Mouse (Mus musculus) R1 (cell line): ENCODE data around the gene Platr17.
"Not testable (repeated sequence)": the region's sequence is repeated elsewhere in the genome, so short reads cannot be mapped to it uniquely, and the experiment has no call there.

Experiments
- DNase-seq: peaks from one replicate; pipeline ENCODE4 v3.0.0-alpha.2; 2018; ENCODE audit warnings: low read depth, low spot score

Platr17 gene

DNA sequence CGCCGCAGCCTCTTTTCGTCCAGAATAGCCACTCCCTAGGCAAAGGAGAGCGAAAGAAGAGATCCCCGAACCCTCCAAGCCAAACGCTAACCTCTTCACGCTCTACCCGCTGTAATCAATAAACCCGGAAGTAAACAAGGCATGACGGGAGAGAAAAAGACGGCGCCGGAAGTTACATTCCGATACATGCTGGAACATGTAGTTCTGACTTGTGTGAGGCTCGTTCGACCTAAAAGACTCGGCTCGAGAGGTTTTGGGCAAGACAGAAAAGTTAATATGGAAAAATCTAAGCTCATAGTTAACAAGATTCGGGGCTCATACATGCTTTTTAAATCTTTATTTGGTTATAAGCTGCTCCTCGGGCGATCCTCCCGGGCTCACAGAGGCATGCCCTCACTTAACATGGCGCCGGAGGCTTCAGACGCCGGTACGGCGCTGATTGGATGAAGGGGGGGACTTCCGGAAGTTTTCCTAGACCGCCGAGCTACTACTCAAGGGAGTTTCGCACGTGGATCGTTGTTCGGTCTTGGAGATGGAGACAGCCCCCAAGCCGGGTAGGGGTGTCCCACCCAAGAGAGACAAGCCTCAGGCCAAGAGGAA, 35.4 kb downstream of the Platr17 start, which contains the start of the genes Pfdn6 and Wdr46:
TSS of gene Pfdn6 (minus strand) at position 138 of the 600 bp plus-strand sequence.
TSS of gene Wdr46 (plus strand) at position 455 of the 600 bp plus-strand sequence.
- DNase-seq = peak; percentile 96

DNA sequence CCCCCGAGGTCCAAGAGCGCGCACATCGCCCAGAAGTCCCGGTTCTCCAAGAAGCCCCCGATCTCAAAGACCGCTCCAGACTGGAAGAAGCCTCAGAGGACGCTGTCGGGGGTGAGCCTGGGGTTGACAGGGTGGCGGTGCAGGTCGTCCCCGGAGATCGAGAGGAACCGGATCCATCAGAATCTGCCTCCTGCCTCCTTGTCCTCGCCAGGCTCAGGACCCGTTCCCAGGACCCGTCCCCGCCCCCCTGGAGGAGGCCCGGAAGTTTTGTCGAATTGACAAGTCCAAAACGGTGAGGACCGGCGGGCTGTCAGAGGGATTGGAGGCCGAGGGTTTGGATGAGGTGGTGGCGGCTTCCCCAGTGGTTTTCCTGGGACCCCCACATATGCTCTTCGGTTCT, 36.0 kb downstream of the Platr17 start:
- peak; percentile 67 for DNase-seq

DNA sequence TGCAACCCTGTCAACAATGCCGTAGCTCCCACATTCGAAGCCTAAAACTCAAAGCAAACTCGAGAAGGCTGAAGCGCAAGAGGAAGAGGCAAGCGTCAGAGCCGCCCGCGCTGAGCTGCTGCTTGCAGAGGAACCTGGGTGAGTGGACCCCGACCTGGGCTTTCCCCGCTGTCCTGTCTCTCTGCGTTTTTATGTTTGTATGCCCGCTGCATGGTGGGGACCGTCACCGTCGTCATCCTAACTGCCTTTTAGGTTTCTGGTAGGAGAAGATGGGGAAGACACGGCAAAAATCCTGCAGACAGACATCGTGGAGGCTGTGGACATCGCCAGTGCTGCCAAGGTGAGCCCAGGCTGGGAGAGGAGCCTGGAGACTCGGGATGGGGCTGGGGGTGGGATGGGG, 36.4 kb downstream of the Platr17 start:
- DNase-seq = no peak

DNA sequence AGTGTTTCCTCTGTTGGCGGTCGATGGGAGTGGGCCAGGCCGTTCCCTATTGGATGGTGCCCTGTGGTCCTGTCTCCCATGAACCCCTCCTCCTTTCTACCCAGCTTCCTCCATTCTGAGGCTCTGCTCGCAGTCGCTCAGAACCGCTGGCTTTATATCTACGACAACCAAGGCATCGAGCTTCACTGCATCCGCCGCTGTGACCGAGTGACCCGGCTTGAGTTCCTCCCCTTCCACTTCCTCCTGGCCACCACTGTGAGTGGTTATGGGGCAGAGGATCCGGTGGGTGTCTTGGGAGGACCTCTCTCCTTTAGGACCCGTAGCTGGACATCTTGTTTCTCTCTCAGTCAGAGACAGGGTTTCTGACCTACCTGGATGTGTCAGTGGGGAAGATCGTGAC, 38.5 kb downstream of the Platr17 start:
- no peak for DNase-seq

DNA sequence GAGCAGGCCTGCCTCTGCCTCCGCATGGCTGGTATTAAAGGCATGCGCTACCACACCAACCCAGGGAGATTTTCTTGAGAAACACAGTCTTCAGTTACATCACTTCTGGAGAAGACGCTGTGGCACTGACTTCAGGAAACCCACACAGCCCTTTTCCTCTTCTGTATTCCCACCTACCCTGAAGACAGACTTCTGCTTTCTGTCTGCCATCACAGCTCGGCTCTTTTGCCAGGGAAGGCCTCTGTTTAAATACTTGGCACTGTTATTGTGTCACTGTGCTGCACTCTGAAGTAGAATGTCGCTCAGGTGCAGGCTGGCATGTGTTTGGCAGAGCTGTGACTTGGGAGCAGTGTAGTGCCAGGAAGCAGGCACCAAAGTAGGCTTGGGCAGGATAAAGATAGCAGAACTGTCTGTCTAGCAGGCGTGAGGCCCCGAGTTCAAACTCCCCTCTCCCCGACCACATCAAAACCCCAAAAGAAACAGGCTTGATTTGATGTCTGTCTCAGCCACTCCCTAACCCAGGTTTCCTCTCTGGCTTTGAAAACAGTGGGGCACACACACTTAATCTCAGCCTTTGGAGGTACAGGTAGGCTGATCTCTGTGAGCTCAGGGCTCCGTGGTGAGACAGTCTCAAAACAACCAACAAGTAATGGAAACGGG, 42.6 kb downstream of the Platr17 start:
- no peak for DNase-seq

DNA sequence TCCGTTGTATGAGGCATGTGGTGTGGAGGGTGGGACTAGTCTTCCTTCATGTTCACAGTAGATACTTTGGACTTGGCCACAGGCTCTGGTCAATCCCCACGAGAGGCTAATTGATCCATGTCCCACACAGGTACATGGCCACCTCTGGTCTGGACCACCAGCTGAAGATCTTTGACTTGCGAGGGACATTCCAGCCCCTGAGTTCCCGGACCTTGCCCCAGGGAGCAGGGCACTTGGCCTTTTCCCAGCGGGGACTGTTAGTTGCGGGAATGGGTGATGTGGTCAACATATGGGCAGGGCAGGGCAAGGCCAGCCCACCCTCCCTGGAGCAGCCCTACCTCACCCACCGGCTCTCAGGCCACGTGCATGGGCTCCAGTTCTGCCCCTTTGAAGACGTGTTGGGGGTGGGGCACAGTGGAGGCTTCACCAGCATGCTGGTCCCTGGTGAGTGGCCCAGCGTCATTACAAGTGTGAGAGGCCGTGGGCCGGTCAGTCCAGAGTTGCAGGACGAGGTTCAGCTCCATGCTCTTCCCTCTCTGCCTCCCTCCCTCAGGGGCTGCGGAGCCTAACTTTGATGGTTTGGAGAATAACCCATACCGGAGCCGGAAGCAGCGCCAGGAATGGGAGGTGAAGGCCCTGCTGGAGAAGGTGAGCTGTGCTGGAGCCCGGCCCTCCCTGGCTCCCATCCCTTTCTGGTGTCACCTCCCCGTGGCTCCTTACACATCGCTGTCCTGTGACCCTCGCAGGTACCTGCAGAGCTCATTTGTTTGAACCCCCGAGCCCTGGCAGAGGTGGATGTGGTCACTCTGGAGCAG, 43.4 kb downstream of the Platr17 start:
- DNase-seq = no peak

DNA sequence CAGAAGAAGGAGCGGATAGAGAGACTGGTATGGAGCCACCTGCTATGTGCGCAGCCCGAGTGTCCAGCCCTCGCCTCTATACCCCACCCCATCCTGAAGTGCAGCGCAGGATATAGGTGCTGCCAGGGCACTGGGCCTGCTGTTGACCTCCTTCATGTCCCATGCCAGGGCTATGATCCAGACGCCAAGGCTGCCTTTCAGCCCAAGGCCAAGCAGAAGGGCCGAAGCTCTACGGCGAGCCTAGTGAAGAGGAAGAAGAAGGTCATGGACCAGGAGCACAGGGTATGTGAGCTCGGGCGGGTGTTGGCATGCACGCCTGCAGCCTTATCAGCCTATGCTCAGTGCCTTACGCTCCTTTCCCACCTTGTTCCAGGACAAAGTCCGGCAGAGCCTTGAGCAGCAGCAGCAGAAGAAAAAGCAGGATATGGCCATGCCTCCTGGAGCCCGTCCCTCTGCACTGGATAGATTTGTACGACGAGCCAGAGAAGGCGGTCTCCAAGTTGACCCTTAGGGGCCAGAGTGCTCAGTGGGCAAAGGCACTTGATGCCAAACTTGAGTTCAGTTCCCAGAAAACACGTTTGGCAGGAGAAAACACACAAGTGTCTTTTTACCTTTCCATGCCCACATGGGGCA, 44.1 kb downstream of the Platr17 start:
- no peak for DNase-seq

DNA sequence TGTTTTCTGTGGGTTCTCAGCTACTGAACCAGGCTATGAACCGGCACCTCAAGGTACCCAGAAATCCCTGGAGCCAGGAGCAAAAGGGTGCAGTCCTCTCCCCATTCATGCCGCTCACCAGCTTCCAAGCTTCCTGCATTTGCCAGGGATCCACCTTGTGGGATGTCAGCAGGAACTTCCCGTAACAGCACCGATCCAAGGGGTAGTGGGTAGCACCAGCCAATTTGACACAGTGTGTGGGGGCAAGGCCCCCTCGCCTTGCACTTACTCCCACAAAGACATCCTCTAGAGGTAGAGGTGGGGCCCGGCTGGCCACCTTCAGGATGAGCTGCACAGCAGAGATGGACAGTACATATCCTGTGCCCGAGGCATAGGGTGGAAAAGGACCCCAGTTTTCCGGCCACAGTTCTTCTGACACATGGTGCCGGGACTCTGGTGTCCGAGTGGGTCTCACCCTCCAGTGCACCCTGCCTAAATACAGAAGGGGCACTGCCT, 45.2 kb downstream of the Platr17 start:
- no peak for DNase-seq

DNA sequence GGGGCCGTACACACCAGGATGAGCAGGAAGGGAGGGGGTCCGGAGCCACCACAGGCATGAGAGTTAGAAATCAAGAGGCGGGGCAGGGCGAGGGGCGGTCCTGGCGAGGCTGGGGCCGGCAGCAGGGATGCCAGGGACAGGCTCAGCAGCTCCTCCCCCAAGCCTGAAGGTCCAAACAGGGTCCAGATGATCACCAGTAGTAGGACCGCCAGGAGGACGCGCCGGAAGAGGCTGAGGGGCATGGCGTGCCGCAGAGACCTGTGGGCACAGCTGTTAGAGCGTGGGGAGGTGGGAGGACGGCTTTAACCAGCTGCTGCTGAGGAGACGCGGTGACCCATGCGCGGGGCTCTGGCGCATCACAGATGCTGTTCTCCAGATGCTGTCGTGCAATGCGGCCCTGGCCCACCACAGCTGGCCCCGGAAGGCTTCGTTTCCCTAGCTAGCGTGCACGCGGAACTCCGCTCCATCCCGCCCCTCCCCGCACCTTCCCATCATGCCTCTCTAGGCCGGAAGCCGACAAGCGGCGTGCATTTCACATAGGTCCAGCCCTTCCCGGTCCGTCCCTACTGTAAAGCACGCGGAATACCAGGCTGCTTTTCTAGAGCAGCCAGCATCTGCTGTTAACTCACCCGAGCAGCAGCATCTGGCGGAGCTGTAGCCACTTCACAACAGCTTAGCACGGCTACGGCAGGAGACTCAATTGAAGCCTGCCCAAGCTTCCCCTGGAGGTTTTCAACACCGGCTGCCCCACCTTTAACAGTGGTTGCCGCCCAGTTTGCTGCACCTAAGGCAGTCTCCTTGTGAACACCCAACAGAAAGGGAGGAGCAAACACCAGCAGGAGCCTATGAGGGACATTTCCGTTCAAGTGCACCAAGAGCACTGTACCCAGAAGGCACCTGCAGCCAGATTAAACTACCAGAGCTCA, 46.3 kb downstream of the Platr17 start, which contains the start of gene B3galt4:
TSS of gene B3galt4 (minus strand) at position 468 of the 926 bp plus-strand sequence.
- DNase-seq = peak; percentile 97

DNA sequence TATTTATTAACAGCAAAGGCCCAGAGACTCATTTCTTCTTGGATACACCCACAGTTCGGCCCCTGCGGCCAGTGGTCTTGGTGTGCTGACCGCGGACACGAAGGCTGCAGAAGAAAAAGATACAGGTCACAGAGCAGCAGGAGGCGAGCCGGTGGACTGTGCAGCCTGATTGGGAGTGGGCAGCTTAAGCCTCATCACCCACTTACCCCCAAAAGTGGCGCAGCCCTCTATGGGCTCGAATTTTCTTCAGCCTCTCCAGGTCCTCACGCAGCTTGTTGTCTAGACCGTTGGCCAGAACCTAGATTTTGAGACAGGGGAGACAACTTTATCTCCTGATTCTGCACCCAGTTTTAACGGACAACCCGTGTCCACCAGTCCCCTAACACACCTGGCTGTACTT, 47.1 kb downstream of the Platr17 start:
- DNase-seq = not testable (repeated sequence)

DNA sequence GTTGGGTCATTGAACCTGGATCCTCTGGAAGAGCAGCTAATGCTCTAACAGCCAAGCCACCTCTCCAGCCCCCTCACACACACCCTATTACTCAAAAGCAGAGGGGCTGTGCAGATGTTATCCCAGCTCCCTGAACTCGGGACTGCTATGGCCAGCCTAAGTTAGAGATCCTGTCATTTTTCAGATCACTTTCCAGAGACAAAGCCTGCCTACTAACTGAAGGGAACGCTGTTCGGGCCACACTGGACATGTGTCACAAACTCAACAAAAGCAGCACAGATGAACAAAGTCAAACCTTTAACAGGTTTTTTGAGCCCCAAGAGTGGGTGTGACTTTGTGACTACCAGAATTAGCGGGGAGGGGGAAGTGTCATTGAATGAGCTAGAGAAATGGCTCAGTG, 47.9 kb downstream of the Platr17 start:
- DNase-seq = no peak

DNA sequence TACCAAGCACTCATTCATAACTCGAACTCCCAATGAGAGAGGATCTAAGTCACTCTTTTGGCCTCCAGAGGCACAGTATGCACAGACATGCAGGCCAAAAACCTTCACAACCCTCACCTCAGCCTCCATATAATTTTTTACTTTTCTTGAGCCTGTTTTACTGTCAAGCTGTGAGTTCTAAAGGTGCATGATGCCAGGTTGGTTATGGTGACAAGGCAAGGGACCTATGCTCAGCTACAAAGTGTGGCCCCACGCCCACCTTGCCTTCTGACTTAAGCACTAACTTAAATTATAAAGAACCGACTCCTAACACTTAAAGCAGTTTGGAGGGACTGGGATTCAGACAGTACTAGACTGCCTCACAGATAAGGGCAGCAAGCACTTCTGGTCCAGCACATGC, 48.4 kb downstream of the Platr17 start:
- no peak for DNase-seq

DNA sequence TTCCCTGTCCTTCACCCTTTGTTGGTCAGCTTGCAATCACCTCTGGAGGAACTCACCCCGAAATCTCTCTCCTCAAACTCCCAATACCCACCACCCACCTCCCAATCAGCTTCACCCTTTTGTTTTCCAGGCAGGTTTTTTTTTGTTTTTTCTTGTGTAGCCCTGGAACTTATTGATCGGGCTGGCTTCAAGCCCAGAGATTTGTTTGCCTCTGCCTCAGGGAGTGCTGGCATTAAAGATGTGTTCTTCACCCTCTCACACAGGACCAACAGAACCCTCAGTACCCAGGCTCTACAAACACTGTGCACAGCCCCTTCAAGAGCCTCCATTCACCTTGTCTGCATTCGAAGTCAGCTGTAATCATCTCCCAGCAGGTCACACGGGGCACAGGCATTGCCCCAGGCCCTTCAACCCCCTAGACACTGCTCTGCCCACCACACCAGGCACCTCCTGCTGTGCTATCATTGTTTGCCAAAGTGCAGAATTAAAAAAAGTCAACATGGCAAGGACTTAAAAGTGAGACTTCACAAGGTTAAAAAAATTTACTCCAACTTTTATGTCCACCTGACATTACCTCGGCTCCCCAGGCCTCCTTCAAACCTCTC, 49.1 kb downstream of the Platr17 start:
- no peak for DNase-seq

DNA sequence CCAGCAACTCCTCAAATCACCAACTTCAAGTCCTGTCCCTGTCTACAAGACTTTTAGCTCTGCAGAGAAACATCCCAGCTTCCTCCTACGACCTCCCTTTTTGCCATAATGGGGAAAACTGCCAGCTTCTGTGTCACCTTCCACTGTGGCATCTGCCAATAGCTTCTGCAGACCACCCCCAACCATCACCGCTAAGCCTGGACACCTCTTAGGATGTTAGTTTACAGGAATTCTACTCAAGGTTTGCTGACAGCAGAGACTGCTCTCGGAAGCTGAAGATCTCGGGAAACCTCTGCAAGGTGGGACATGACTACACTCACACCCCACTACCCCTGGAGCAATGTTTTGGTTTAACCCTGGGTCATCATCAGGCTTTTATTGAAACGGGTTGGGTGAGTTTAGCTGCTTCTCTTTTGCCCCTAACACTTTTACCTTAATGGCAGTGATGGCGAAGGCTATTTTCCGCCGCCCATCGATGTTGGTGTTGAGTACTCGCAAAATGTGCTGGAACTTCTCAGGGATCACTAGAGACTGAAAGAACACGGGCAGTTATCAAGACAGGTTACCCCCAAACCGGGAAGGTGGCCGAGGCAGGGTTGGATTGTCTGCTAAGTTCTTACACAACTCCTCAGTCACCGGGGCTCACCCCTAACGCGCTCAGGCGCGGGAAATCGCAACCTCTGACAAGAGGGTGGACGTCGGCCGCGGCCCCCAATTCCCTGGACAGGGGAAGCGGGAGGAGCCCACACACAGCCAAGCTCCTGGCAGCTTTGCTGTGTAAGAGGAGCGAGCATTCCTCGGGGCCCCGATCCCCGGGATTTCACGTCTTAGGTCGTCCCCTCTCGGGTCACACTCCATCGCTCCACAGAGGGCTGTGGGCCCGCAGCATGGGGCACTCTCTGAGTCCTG, 50.0 kb downstream of the Platr17 start:
- DNase-seq = no peak

DNA sequence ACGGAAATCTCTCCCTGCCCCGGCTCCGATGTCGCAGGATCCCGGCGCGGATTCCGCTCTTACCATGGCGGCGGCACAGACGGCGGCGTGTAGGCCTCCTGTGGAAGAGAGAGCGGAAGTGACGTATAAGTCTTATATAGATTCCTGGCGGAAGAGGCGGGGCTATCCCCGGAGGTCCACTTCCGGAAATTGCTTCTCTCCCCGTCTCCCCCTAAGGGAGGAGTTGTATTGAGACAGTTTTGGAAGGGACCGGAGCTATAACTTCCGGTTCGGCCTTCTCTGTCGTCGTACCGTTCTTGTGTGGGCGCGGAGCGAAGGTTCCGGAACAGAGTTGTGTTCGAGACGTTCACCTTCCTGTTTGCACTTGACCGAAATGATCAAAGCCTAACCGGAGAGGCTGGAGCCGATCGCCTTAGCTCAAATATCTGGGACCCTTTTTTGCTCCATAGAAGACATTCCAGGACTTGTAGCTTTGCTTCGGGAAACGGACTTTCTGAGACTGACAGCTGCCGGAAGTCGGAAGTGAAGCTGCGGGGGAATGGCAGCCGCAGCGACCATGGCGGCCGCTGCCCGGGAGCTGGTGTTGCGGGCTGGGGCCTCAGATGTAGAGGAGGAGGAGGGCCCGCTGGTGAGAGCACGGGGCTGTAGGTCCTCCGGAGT, 50.8 kb downstream of the Platr17 start, which contains the start of the genes Vps52 and Rps18:
TSS of gene Vps52 (plus strand) at position 258 of the 660 bp plus-strand sequence.
TSS of gene Rps18 (minus strand) at position 447 of the 660 bp plus-strand sequence.
- peak; percentile 99 for DNase-seq
